Mouse (Mus musculus): ENCODE measurements around the gene Sphkap.

DNA sequence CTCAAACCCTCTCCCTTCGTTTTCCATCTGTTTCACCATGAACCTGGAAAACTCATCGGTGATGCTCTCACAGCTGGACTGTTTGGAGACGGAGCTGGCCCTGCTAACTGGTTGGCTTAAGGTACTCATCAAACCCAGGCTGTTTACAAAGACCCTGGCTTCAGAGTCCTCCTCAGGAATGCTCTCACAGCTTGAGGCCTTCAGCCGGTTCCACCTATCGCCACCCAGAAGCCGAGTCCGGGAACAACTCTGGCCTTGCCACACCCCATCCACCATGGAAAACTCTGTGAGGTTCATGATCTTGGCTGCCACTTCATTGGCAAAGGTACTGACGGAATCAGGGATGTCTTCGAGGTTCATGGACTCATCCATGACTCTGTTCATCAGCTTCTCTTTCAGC is 131.4 kb downstream of the Sphkap start:
- no peak for TF ChIP-seq CTCF (conservative IDR thresholded peaks at IDR 0.05; ENCODE audit: insufficient read depth, insufficient read length, low read depth, low read length)
- TF ChIP-seq POLR2A (IDR thresholded peaks at IDR 0.05; ENCODE audit: low read depth, low read length) = no peak
